Mouse (Mus musculus): Measurements from ENCODE around the gene Ext2. TPM values are rescaled to one million over a fixed set of nuclear protein-coding genes. Genes with fewer than 3 reads are reported as not detected.

The Ext2 gene
- total RNA-seq, 2 experiments from 2014 or later = 41.7 to 44.4 TPM

DNA sequence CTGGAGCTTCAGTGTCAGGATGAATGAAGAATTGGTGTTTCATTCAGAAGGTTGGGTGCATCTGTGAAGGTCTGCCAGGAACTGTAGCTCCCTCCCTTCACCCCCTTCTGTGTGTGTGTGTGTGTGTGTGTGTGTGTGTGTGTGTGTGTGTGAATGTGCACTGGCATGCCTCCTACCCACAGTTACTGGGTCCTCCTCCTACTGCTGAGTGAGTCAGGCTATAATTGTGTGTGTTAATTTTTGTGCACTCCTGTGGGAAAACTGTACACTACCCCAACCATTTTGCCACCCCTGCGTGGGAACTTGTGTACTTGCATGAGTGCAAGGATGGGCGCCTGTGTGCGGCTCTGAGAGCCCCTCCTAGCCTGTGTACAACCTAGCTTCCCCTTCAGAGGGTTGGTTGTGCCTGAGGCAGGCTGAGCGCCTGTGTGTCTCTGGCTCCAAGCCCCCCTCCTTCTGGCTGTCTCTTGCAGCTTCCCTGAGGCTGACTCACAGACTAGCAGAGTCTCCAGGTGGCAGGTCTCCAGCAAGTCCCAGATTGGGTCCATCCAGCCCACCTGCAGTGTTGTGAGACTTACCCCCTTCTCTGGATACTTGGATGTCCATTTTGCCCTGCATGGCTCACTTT, 173.0 kb downstream of the Ext2 start:
- intact Hi-C loops (cut with DNase I) = loop anchor here (5.0 kb wide), 1 partner anchor 82 kb away; no protein-coding TSS in a partner anchor
- DNase-seq (ENCODE audit: low spot score) = no peak

DNA sequence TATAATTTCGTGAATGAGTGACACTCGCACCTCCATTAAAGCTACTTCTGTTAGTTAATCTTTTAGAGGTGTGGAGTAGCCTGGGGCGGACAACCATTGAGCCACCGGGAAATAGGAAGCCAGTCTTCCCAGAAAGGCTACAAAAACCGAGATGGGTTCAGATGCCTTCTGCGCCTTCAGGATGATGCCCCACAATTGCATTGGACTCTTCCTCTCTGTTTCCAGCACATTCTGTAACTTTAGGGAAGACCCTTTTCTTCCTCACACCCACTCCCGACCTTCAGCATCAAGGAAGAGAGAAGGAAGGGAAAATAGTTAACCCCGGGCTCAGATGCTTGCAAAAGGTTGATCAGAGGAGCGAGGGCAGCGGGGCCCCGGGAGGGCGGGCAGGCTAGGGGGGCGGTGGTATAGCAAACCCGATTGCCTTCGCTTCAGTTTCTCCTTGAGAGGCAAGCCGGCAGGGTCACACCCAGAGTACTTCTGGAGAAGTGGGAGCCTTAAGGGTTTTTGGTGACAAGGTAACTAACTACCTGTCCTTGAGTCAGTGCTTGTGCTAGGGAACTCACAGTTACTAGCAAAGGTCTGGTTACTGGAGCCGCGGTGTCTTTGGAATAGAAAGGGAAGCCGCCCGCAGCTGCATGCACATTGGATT, 174.3 kb downstream of the Ext2 start:
- intact Hi-C loops (cut with DNase I) = loop anchor here (5.0 kb wide), 1 partner anchor 81 kb away; no protein-coding TSS in a partner anchor
- DNase-seq (ENCODE audit: low spot score) = no peak

DNA sequence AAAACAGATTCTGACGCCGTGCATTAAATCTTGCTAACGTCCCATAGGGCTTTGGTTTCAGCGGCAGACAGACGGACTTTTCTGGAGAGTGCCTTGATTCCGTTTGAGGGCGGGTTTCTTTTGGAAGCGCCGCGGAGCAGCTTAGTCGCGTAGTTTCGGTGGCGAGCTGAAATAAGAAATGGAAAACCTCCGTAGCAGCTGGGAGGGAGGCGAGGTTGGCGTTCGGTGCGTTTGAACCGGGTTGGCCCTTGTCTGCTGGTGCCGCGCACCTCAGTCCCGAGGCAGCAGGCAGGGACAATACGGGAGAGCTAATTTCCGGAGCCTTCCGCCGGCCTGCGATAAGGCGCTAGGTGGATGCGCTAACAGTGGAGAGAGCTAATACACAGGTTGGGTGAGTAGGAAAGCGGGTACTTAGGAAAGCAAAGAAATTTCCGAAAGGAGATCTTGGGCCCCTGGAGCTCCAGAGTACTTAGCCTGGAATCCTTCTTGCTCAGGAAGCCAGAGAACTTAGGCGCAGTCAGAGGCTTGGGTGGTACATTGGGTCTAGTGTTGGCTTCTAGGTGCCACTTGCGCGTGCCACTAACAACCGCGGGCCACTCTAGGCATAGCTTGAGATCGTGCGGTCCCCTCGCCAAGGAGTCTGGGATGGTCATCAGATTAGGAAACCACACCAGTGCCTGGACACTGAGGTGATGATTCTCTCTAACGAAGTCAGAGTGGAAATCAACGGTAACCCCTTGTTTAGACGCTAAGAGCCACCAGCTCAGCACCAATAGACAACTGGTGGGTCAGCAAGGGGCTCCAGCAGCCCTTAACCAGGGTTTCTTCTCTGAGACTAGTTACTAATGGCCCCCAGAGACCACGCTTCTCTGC, 175.1 kb downstream of the Ext2 start:
- intact Hi-C loops (cut with DNase I) = loop anchor here (5.0 kb wide), 1 partner anchor 80 kb away; no protein-coding TSS in a partner anchor
- no peak for DNase-seq (ENCODE audit: low spot score)

DNA sequence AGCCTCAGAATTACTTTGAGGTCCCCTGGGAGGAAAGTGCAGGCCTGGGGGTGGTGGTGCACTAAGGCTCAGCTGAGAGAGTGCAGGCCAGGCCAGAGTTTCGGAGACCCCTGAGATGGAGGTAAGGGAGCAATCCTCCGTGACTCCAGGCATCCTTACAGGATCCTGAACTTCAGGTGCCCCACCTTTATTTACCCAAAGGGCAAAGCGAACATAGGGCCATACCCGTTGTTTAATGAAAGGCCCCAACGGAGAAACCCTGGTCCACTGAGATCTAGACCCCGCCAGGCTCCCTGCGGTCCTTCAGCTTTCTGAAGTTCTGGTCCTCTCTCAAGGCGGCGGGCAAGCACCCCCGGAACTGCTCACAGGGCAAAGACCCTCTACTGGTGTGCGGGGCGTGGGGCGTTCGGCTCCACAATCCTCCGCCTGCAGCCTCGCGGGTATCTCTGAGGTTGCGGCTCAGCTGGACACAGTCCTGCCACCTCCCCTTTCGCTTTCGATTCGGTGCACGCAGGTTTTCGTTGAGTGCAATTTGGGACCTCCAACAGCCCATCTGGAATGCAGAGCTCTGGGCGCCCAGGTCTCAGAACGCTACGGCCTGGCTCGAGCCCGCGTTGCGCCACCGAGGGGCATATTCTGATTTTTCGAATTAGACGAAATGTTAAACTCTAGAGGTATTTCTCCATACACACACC, 176.6 kb downstream of the Ext2 start:
- intact Hi-C loops (cut with DNase I) = loop anchor here (5.0 kb wide), 1 partner anchor 78 kb away; no protein-coding TSS in a partner anchor
- DNase-seq (ENCODE audit: low spot score) = no peak

DNA sequence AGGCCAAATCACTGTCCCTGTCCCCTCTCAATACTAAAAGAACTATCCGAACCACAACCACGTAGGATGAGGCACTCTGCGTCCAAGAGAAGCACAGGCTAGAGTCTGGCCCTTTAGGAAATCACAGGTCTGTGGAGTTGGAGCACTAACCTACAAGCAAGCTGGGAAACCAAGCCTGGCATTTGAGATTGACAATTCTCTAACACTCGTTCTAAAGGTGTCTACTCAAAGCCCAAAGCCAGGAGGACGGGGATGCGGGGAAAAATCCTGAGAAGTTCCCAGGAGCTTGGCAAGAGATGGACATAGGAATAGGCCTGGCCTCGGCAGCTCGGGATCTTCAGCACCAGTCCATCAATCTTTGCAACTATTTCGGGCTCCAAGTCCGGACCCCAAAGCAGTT, 177.2 kb downstream of the Ext2 start:
- DNase-seq (ENCODE audit: low spot score) = no peak
- intact Hi-C loops (cut with DNase I) = loop anchor here (5.0 kb wide), 1 partner anchor 78 kb away; no protein-coding TSS in a partner anchor

DNA sequence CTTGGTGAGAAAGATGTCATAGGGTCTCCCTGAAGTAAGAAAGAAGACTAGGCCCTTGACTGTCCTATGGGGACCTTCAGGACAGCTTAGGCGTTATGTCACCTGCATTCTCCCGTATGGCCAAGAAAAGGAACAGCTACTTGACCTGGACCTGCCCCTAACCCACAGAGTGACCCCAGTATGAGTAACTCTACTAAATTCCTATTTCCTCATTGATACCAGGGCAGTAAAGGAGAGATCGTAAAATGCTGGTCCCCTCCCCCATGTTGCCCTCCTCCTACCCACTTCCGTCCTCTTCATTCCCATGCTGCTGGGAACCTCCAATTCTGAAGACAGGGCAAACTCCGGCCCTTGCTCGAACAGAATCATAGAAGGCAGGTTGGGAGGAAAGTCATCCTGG, 177.6 kb downstream of the Ext2 start:
- intact Hi-C loops (cut with DNase I) = loop anchor here (5.0 kb wide), 1 partner anchor 77 kb away; no protein-coding TSS in a partner anchor
- DNase-seq (ENCODE audit: low spot score) = no peak

DNA sequence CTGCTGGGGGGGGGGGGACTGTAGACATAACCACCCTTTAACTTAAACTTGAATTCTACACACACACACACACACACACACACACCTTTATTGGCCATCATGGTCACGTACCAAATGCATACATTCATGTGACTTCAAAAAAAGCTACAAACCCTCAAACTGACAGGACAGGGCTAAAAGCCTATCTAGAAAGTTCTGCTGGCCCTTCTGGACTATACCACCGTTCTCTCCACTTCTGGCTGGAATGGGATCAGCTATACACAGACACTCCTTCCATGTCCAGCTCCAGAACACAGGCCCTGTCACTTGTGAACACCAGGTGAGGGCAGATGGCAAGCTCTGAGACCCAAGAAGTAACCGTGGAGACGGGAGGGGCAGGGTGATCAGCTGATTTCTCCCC, 178.1 kb downstream of the Ext2 start:
- DNase-seq (ENCODE audit: low spot score) = no peak
- intact Hi-C loops (cut with DNase I) = no loop called here

DNA sequence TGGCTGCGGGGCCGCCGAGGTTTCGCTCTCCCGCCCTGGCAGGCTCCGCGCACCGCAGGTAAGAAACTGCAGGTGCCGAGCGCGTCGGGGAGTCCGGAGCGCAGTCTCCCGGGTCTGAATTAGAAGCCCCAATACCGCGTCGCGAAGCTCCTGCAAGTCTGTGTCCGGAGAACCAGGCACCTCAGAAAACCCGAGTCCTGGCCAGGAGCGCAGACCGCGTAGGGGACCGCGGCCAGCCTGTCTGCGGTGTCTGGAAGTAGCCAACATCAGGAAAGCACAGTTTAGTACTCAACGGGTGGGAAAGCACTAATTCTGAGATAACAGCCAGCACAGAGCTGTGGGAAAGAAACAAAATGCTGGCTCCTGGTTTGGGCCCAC, 179.0 kb downstream of the Ext2 start:
- DNase-seq (ENCODE audit: low spot score) = no peak
- intact Hi-C loops (cut with DNase I) = no loop called here

DNA sequence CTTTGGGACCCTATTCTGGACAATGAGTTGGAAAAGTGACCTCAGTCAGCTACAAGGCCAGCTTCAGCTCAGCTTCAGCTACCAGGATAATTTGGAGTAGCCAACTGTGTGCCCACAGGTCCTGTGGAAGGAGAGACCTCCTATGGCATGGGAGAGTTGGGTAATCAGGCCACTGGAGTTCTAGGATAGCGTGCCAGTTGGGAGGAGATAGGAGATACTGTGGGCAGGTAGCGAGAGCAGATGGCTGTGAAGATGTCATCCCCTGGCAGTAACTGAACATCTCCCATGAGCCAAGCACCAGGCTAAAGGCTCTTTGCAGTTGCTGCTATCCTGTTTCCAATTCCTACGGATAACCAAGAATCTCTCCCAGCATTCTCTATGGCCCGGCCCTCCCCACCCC, 187.8 kb downstream of the Ext2 start:
- no peak for DNase-seq (ENCODE audit: low spot score)
- intact Hi-C loops (cut with DNase I) = no loop called here

DNA sequence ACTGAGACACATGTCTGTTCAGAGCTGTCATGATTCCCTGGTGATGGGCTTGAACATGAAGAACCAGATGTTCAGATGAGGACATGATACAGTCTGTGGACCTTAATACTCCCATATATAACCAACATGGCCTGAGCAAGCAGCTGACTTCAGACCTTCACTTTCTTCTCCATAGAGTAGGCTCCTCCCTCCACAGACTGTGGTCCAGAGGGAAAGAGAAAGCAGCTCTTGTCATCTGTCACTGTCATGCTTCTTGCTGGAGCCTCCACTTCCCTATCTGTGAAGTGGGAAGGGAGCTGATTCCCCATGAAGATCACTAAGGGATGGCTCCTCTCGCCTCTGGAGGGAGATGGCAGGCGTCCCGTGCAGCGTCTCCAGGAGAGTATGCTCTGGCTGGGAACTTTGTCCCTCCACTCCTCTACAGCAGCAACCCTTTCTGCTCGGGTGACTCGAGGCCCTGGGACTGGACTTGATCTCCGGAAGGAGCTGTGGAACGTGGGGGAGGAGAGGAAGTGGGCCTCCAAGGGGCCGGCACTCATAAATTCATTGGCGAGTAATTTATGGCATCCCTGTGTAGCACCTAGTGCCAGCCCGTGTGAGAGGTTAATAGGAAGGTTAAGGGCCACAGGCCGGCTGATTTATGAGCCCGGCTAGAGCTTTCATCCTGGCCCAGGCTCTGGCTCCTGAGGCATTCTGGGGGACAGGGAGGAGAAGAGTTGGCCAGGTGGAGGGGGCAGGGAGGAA, 197.5 kb downstream of the Ext2 start:
- DNase-seq (ENCODE audit: low spot score) = no peak
- intact Hi-C loops (cut with DNase I) = no loop called here

DNA sequence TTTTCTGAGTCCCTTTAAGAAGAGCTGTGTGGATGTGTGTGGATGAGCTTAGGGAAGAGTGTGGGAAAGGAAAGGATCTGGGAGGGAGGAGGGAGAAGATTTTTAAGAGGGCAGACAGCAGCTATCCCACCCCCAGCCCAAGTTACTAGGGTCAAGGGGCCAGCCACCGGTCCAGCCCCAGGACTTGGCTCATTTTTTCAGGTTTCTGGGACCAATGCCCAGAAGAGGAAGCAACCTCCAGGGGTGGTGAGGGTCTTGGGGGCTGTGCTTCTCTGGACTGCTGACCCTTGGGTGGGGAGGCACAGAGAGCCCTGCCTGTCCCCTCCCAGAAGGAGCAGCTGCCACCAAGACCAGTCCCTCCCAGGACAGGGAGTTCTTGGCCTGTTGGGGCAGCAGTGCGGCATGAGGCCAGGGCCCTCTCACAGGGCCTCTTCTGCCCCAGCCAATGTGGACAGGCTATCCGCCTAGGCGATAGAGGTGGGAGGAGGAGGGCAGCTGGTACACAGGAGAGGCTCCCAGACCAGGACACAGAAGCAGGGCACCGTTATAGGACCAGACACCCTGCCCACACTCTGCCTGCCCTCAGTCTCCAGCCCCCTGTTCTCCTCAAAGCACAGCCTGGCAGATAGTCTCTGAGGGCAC, 203.0 kb downstream of the Ext2 start:
- DNase-seq (ENCODE audit: low spot score) = peak; percentile 23
- intact Hi-C loops (cut with DNase I) = no loop called here

DNA sequence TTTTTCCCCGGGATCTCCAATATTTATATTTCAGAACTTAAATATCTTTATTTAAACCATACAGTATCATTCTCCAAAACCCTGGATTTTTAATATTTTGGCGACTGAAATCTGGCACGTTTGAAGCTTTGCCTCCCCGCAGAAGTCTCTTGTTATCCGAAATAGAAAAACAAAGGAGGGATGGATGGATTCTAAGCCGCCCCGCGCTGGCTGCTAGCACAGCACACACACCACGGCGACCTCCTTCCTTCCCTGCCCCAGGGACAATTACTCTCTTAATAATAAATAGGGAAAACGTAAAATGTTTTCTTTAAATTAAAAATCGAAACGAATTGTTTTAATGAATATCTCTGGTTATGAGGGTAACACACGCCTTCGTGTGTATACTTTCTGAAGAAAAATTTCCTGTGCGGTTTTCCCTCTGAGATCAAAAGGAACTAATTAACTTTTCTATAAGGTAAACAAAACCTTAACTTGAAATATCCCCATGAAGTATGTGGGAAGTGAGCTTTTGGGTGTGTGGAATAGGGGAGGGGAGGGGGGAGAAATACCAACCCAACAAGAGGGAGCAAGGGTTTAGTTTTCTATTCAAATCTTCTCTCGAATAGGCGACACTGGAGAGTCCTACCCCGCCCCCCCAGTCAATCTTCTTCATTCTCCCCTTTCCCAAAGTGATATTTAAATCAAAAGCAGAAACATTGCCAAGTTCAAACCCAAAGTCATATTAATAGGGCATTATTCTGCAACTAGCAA, 203.7 kb downstream of the Ext2 start:
- DNase-seq (ENCODE audit: low spot score) = no peak
- intact Hi-C loops (cut with DNase I) = no loop called here

DNA sequence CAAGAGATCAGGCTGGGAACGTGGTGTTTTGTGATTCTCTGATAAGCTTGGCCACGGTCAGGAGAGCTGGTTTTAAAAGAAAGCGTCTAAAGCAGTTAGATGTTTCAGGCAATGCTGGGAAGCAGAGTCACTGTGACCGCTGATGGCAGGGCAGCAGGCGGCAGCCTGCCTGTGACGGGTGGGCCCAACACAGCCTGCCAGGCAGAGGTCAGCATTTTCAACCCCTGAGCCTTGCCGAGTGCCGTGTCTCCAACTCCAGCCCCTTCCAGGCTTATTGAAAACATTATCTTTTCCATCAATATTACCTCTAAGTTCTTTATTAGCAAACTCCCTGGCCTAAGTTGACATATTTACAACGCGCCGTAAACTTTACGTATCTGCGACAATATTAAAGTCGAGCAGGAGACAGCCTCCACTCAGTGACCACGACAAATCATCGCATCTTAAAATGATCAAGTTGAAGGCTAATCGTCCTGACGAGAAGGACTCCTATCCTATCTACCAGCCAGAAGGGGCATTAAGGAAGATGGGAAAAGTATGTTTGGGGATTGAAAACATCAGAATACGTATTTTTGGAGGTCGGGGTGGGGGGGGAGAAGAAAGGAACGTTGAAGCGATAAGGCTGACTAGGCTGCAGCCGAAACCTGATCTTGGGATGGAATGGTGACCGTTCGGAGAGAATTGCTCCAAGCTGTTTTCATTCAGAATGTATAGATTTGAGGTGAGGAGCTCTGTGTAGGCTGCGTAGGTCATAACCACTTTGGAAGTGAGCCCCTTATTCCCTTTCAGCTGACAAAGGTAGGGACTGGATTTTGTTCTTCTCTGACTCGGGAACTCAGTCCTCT, 206.3 kb downstream of the Ext2 start:
- intact Hi-C loops (cut with DNase I) = no loop called here
- no peak for DNase-seq (ENCODE audit: low spot score)

DNA sequence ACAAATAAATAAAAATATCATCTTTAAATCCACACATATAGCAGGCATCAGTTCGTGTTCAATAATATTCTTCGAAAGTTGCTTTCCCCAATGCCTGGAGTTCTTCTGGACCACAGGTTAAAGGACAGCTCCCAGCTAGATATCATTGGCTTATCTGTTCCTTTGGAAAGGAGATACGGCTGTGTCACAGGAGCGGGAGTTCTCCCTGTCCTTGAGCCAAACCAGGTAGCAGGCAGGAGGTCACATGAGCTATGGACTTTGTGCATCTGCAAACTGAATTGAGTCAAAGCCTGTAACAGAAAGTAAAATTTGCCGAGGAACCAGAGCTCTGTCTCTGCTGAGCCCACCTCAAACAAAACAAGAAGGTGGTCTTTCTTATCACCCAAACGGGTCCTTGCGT, 209.3 kb downstream of the Ext2 start:
- no peak for DNase-seq (ENCODE audit: low spot score)
- intact Hi-C loops (cut with DNase I) = no loop called here

Data from heart, postnatal 25 days (tissue).